ENCODE assay signal across 8 mouse cellular contexts in the genomic region with DNA sequence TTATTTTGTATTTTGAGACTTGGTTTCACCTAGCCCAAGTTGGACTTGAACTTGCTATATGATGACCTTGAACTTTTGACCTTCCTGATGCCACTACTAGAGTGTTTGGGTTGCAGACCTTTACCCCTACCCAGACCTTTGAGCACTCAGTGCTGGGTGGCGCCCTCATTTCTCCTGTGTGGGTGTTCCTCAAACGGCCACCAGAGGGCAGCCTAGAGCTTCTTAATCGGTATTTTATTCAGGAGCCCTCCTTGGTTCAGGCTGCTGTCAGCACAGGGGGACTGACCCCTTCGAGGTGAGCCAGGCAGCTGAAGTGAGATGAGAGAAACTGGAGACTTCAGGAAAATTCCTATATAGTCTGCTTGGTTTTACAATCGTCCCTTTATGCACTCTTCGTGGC. TPM values are rescaled to one million over a fixed set of nuclear protein-coding genes. Genes with fewer than 3 reads are reported as not detected.
DNase-seq lines count a peak whose midpoint lies in the region; ATAC-seq and TF ChIP-seq lines count a peak whose summit lies in the region.

No protein-coding gene starts in this region.

- peak; percentile 31; the same call in 1 of the 2 replicates for ATAC-seq in intestine, embryonic 16.5 days

- no peak overlapping the region for H3K4me2 ChIP-seq in intestine, embryonic 16.5 days (ENCODE audit: low read depth, low read length)

- no peaks in the 10 kb centered on the region for H3K9me3 ChIP-seq in intestine, embryonic 16.5 days (ENCODE audit: control insufficient read depth, low read length)

- WGBS in intestine, embryonic 16.5 days: 36% methylated on average over 6 of the region's 6 CpGs
- WGBS in lung, adult 2 months: 29% methylated on average over 6 of the region's 6 CpGs

- H3K9ac ChIP-seq in intestine, embryonic 16.5 days (ENCODE audit: low read depth, low read length): no peak overlapping the region

- H3K27ac ChIP-seq in intestine, embryonic 16.5 days (ENCODE audit: low read length): no peak overlapping the region

- peaks cover 5% of the 10 kb centered on the region for H3K4me1 ChIP-seq in intestine, embryonic 16.5 days (ENCODE audit: control insufficient read depth, insufficient read depth, low read length)
- peaks cover 4% of the 10 kb centered on the region for H3K4me1 ChIP-seq in lung, adult 2 months (ENCODE audit: control insufficient read depth, insufficient read depth, low read length)

- H3K36me3 ChIP-seq in intestine, embryonic 16.5 days (ENCODE audit: control insufficient read depth, insufficient read depth, low read length): no peaks in the 10 kb centered on the region

- TF ChIP-seq POLR2A in lung, adult 2 months (IDR thresholded peaks at IDR 0.05; ENCODE audit: borderline replicate concordance, extremely low read depth, low read depth, low read length): no peak

- DNase-seq in adrenal gland, adult (ENCODE audit: inconsistent age in 2 of 2, low spot score in 1 of 2): peak; percentile 38 to 83
- no peak for DNase-seq in adrenal gland, adult 8-10 months
- peak; percentile 53 for DNase-seq in urinary bladder, postnatal 14 days (ENCODE audit: low spot score)
- DNase-seq in urinary bladder, postnatal 10 days (ENCODE audit: low spot score): no peak
- peak; percentile 69 for DNase-seq in embryo, embryonic 9.5 days (ENCODE audit: extremely low spot score)
- peak; percentile 55 for DNase-seq in lung, adult 2 months
- peak; percentile 83 for DNase-seq in retina, embryonic 14.5 days (ENCODE audit: low spot score)

- H3K4me3 ChIP-seq in intestine, embryonic 16.5 days (ENCODE audit: low read length): no peak overlapping the region
- no peak overlapping the region for H3K4me3 ChIP-seq in lung, adult 2 months (replicated peaks; ENCODE audit: extremely low read depth, low read depth, low read length)

- no peaks in the 10 kb centered on the region for H3K27me3 ChIP-seq in intestine, embryonic 16.5 days (replicated peaks; ENCODE audit: control insufficient read depth, insufficient read depth, low read length)

- peak; percentile 51 for TF ChIP-seq CTCF in lung, adult 2 months (IDR thresholded peaks at IDR 0.05; ENCODE audit: insufficient read depth, low read length)

RNA-seq across cellular contexts. Expression of gene Cdsn, which starts 7.2 kb away (rescaled TPM):
- 10 to 100 TPM in 1 of 4 experiments, 1 to 10 TPM in 2, under 1 TPM in 1; 0.17 to 12.1 (median 3.0) TPM for total RNA-seq in adrenal gland, adult 8-10 months (2022)
- polyA plus RNA-seq in intestine, embryonic 16.5 days (2015; fragmentation: Nextera tagmentation; extraction: Ambion mirVana): 0.10 TPM in 2 replicates
- 2.0 and 23.0 TPM in 2 replicates for polyA plus RNA-seq in lung, adult 2 months (2012; rRNA removed)

RNA-seq across cellular contexts. Expression of gene Psors1c2, which starts 11.7 kb away (rescaled TPM):
- total RNA-seq in adrenal gland, adult 8-10 months (2022): not detected
- 0.66 and 0.81 TPM in 2 replicates for polyA plus RNA-seq in intestine, embryonic 16.5 days (2015; fragmentation: Nextera tagmentation; extraction: Ambion mirVana)
- polyA plus RNA-seq in lung, adult 2 months (2012; rRNA removed): 0.24 and 5.6 TPM in 2 replicates

RNA-seq across cellular contexts. Expression of gene 2300002M23Rik, which starts 22.6 kb away (rescaled TPM):
- not detected for total RNA-seq in adrenal gland, adult 8-10 months (2022)
- polyA plus RNA-seq in intestine, embryonic 16.5 days (2015; fragmentation: Nextera tagmentation; extraction: Ambion mirVana): not detected in 2 replicates
- polyA plus RNA-seq in lung, adult 2 months (2012; rRNA removed): 18.0 TPM in 1 of 2 replicates, not detected in the other

RNA-seq across cellular contexts. Expression of gene Cchcr1, which starts 27.8 kb away (rescaled TPM):
- total RNA-seq in adrenal gland, adult 8-10 months (2022): 10 to 100 TPM in 3 of 4 experiments, 1 to 10 TPM in 1; 5.9 to 13.9 (median 12.9) TPM
- polyA plus RNA-seq in intestine, embryonic 16.5 days (2015; fragmentation: Nextera tagmentation; extraction: Ambion mirVana): 12.5 and 15.7 TPM in 2 replicates
- 6.5 and 8.4 TPM in 2 replicates for polyA plus RNA-seq in lung, adult 2 months (2012; rRNA removed)

RNA-seq across cellular contexts. Expression of gene Tcf19, which starts 28.1 kb away (rescaled TPM):
- 1 to 10 TPM; 3.5 to 6.7 (median 4.8) TPM for total RNA-seq in adrenal gland, adult 8-10 months (2022)
- 57.7 and 68.3 TPM in 2 replicates for polyA plus RNA-seq in intestine, embryonic 16.5 days (2015; fragmentation: Nextera tagmentation; extraction: Ambion mirVana)
- 6.4 and 6.5 TPM in 2 replicates for polyA plus RNA-seq in lung, adult 2 months (2012; rRNA removed)

Comparison
In these comparisons a context has a peak if more than half of its experiments do, and no peak if none do; other contexts are left out.
1. DNase-seq: peak in adrenal gland, adult (2 of 2), urinary bladder, postnatal 14 days (single experiment), embryo, embryonic 9.5 days (single experiment), lung, adult 2 months (single experiment) and retina, embryonic 14.5 days (single experiment); none in adrenal gland, adult 8-10 months (single experiment) and urinary bladder, postnatal 10 days (single experiment).